Mouse (Mus musculus) ES-Bruce4 (cell line): ENCODE data around the gene Prox1. TPM values are rescaled to one million over a fixed set of nuclear protein-coding genes. Genes with fewer than 3 reads are reported as not detected.
A peak's percentile ranks its signal among the peaks of the same experiment; 100 is the strongest.

Experiments
- H3K27ac ChIP-seq: 2 replicates; pipeline ENCODE4 v1.5.1; 2012; ENCODE audit warnings: low read length, inconsistent platforms; ENCODE audit not compliant: insufficient read depth
- H3K27me3 ChIP-seq: 2 replicates; pipeline ENCODE4 v1.6.1; 2012; ENCODE audit warnings: mild to moderate bottlenecking, low read length, inconsistent platforms; ENCODE audit not compliant: control insufficient read depth, poor library complexity, insufficient read depth, severe bottlenecking
- H3K36me3 ChIP-seq: 2 replicates; pipeline ENCODE4 v1.6.1; 2012; ENCODE audit warnings: inconsistent platforms, mild to moderate bottlenecking, low read length, moderate library complexity; ENCODE audit not compliant: control insufficient read depth, poor library complexity, insufficient read depth, severe bottlenecking
- H3K4me1 ChIP-seq: one replicate; pipeline ENCODE4 v1.8.1; 2011; ENCODE audit warnings: low read length; ENCODE audit not compliant: control insufficient read depth, insufficient read depth
- H3K4me3 ChIP-seq: 2 replicates; pipeline ENCODE4 v1.5.1; 2011; ENCODE audit warnings: low read depth, mild to moderate bottlenecking, low read length
- H3K9ac ChIP-seq: 2 replicates; pipeline ENCODE4 v1.6.1; 2012; ENCODE audit warnings: low read depth, mild to moderate bottlenecking, inconsistent platforms; ENCODE audit not compliant: poor library complexity, severe bottlenecking
- H3K9me3 ChIP-seq: replicated peaks from 2 replicates; pipeline ENCODE4 v1.6.1; 2012; ENCODE audit warnings: mild to moderate bottlenecking, low read length, inconsistent platforms; ENCODE audit not compliant: control insufficient read depth, poor library complexity, insufficient read depth, severe bottlenecking
- CTCF ChIP-seq: IDR thresholded peaks from one replicate; pipeline ENCODE4 v1.8.1; 2011; ENCODE audit warnings: low read depth, low read length
- EP300 ChIP-seq: IDR thresholded peaks from 2 replicates; pipeline ENCODE4 v1.6.1; 2011; ENCODE audit warnings: low read depth, low read length; ENCODE audit not compliant: insufficient read depth
- POLR2A ChIP-seq: IDR thresholded peaks from one replicate; pipeline ENCODE4 v1.8.1; 2011; ENCODE audit warnings: low read length; ENCODE audit not compliant: insufficient read depth
- polyA plus RNA-seq: library from polyadenylated mRNA; stranded (reverse); fragments of >200 nt; gene quantifications from 2 replicates; pipeline ENCODE4 v1.2.4, GENCODE M21; 2011; ENCODE audit warnings: low read depth; ENCODE audit not compliant: missing spikeins, insufficient read depth, insufficient read length

Prox1 gene
- polyA plus RNA-seq, 1 experiment: 1.7 TPM

- H3K9me3 ChIP-seq: no peaks in the 10 kb centered on the region
- H3K4me1 ChIP-seq: no peaks in the 10 kb centered on the region
- no peak overlapping the region for H3K4me3 ChIP-seq
Measured at GRCm38 (mm10) chr1:190171750-190172149, 1.2 kb upstream of the Prox1 start.

GRCm38 (mm10) chr1:190171341-190171740 is 827 bp upstream of the Prox1 start:
- Histone ChIP-seq H3K4me1 (no peaks in the 10 kb centered on the region), H3K27ac (no peak overlapping the region), H3K9ac (no peak overlapping the region), H3K4me3 (no peak overlapping the region), H3K9me3 (no peaks in the 10 kb centered on the region), H3K27me3 (peaks cover 26% of the 10 kb centered on the region), H3K36me3 (no peaks in the 10 kb centered on the region)
- TF ChIP-seq POLR2A: no peak
- no peak for TF ChIP-seq CTCF
- TF ChIP-seq EP300: no peak

More at GRCm38 (mm10) chr1:190171750-190172149, 1.2 kb upstream of the Prox1 start:
- no peak overlapping the region for H3K9ac ChIP-seq
- H3K36me3 ChIP-seq: no peaks in the 10 kb centered on the region
- H3K27me3 ChIP-seq: peaks cover 26% of the 10 kb centered on the region
- no peak overlapping the region for H3K27ac ChIP-seq
- TF ChIP-seq POLR2A: no peak
- no peak for TF ChIP-seq EP300
- no peak for TF ChIP-seq CTCF

GRCm38 (mm10) chr1:190170819-190171216 is 304 bp upstream of the Prox1 start:
- no peak for TF ChIP-seq POLR2A
- TF ChIP-seq EP300: no peak
- no peak for TF ChIP-seq CTCF
- Histone ChIP-seq H3K36me3 (no peaks in the 10 kb centered on the region), H3K4me1 (no peaks in the 10 kb centered on the region), H3K27me3 (peaks cover 29% of the 10 kb centered on the region), H3K27ac (no peak overlapping the region), H3K9ac (peak overlapping the region; percentile 27), H3K9me3 (no peaks in the 10 kb centered on the region), H3K4me3 (peak overlapping the region; percentile 87)

- H3K27me3 ChIP-seq: peaks cover 21% of the 10 kb centered on the region
- TF ChIP-seq POLR2A (no peak), EP300 (no peak), CTCF (no peak)
- no peak overlapping the region for H3K27ac ChIP-seq
- H3K9me3 ChIP-seq: no peaks in the 10 kb centered on the region
- no peak overlapping the region for H3K9ac ChIP-seq
- H3K36me3 ChIP-seq: no peaks in the 10 kb centered on the region
- no peaks in the 10 kb centered on the region for H3K4me1 ChIP-seq
- H3K4me3 ChIP-seq: peak overlapping the region; percentile 62
Measured at GRCm38 (mm10) chr1:190168761-190169671, 1.5 kb downstream of the Prox1 start.

- no peak overlapping the region for H3K9ac ChIP-seq
- H3K4me3 ChIP-seq: no peak overlapping the region
- peaks cover 16% of the 10 kb centered on the region for H3K27me3 ChIP-seq
- no peaks in the 10 kb centered on the region for H3K9me3 ChIP-seq
- no peaks in the 10 kb centered on the region for H3K4me1 ChIP-seq
- no peak overlapping the region for H3K27ac ChIP-seq
- no peaks in the 10 kb centered on the region for H3K36me3 ChIP-seq
- TF ChIP-seq EP300 (no peak), CTCF (no peak), POLR2A (no peak)
Measured at GRCm38 (mm10) chr1:190168115-190168514, 2.4 kb downstream of the Prox1 start.

GRCm38 (mm10) chr1:190167609-190168008 is 2.9 kb downstream of the Prox1 start:
- TF ChIP-seq CTCF: no peak
- no peak for TF ChIP-seq POLR2A
- no peak for TF ChIP-seq EP300
- no peaks in the 10 kb centered on the region for H3K36me3 ChIP-seq
- no peak overlapping the region for H3K9ac ChIP-seq
- no peaks in the 10 kb centered on the region for H3K4me1 ChIP-seq
- H3K9me3 ChIP-seq: no peaks in the 10 kb centered on the region
- H3K27me3 ChIP-seq: peaks cover 14% of the 10 kb centered on the region
- H3K27ac ChIP-seq: no peak overlapping the region
- no peak overlapping the region for H3K4me3 ChIP-seq
